Mouse (Mus musculus): ENCODE data around the gene Gsg1l.

GRCm38 (mm10) chr7:126019966-126020365 lies 62.2 kb downstream of the Gsg1l start:
- TF ChIP-seq POLR2A (IDR thresholded peaks at IDR 0.05; ENCODE audit: borderline replicate concordance, extremely low read depth, low read depth, low read length), result no peak
- no peak for TF ChIP-seq CTCF (IDR thresholded peaks at IDR 0.05; ENCODE audit: insufficient read depth, low read length)
